ENCODE assay signal across 26 mouse cellular contexts in genomic region chr6:93935793-93936192, GRCm38 (mm10).
A peak's percentile ranks its signal among the peaks of the same experiment; 100 is the strongest.
DNase-seq lines count a peak whose midpoint lies in the region; ATAC-seq and TF ChIP-seq lines count a peak whose summit lies in the region.
"Had no signal": no experiment of that assay in that cellular context is flagged by ENCODE, and none has a peak within 500 bp of the region (broad histone marks: within the 10 kb centered on the region; RNA-seq: fewer than 3 reads in every experiment).

No protein-coding gene starts in this region.

- no peaks in the 10 kb centered on the region for H3K27me3 ChIP-seq in heart, postnatal 0 days (ENCODE audit: control insufficient read depth, insufficient read depth, low read length)
- H3K27me3 ChIP-seq in heart, embryonic 12.5 days (replicated peaks) = no peaks in the 10 kb centered on the region
- H3K27me3 ChIP-seq in intestine, postnatal 0 days (replicated peaks; ENCODE audit: control insufficient read depth, insufficient read depth, low read length) = no peaks in the 10 kb centered on the region
- H3K27me3 ChIP-seq: embryonic facial prominence, embryonic 13.5 days; forebrain, embryonic 13.5 days; midbrain, embryonic 12.5 days had no signal

- H3K27ac ChIP-seq in heart, postnatal 0 days (ENCODE audit: low read depth) = no peak overlapping the region
- no peak overlapping the region for H3K27ac ChIP-seq in heart, embryonic 12.5 days (ENCODE audit: poor library complexity, severe bottlenecking)
- H3K27ac ChIP-seq in intestine, postnatal 0 days (ENCODE audit: low read depth, low read length) = peak overlapping the region; percentile 70
- H3K27ac ChIP-seq: embryonic facial prominence, embryonic 13.5 days; forebrain, embryonic 13.5 days; gastrocnemius, adult 2 months; hindbrain, embryonic 14.5 days; layer of hippocampus, adult 2 months; limb, embryonic 10.5 days; midbrain, embryonic 12.5 days had no signal

- no peaks in the 10 kb centered on the region for H3K4me1 ChIP-seq in heart, postnatal 0 days (ENCODE audit: control insufficient read depth, insufficient read depth)
- H3K4me1 ChIP-seq in heart, embryonic 12.5 days (replicated peaks) = peaks cover 19% of the 10 kb centered on the region
- H3K4me1 ChIP-seq in intestine, postnatal 0 days (replicated peaks; ENCODE audit: control insufficient read depth, insufficient read depth, low read length) = no peaks in the 10 kb centered on the region; the same call in 1 of the 2 replicates
- H3K4me1 ChIP-seq: embryonic facial prominence, embryonic 13.5 days; forebrain, embryonic 13.5 days; limb, embryonic 10.5 days; midbrain, embryonic 12.5 days had no signal

- no peak overlapping the region for H3K4me3 ChIP-seq in heart, postnatal 0 days (ENCODE audit: low read depth, low read length)
- no peak overlapping the region for H3K4me3 ChIP-seq in heart, embryonic 12.5 days
- no peak overlapping the region for H3K4me3 ChIP-seq in intestine, postnatal 0 days (ENCODE audit: low read depth, low read length)
- H3K4me3 ChIP-seq: embryonic facial prominence, embryonic 13.5 days; erythroblast, embryonic 14.5 days; forebrain, embryonic 13.5 days; gastrocnemius, adult 2 months; layer of hippocampus, adult 2 months; limb, embryonic 10.5 days; midbrain, embryonic 12.5 days had no signal

- H3K4me2 ChIP-seq in heart, postnatal 0 days (ENCODE audit: low read depth, low read length) = no peak overlapping the region
- no peak overlapping the region for H3K4me2 ChIP-seq in heart, embryonic 12.5 days
- H3K4me2 ChIP-seq in intestine, postnatal 0 days (replicated peaks; ENCODE audit: low read depth) = no peak overlapping the region
- H3K4me2 ChIP-seq: embryonic facial prominence, embryonic 13.5 days; forebrain, embryonic 13.5 days; heart, embryonic 11.5 days; hindbrain, embryonic 14.5 days; midbrain, embryonic 12.5 days had no signal

- peak; percentile 30; the same call in 1 of the 2 replicates for ATAC-seq in heart, postnatal 0 days (ENCODE audit: insufficient read depth, low read depth)
- ATAC-seq in heart, embryonic 12.5 days (ENCODE audit: insufficient number of reproducible peaks, low FRiP score) = no peak
- ATAC-seq in intestine, postnatal 0 days = peak; percentile 41; the same call in 1 of the 2 replicates
- ATAC-seq: forebrain, embryonic 13.5 days; inflammation-experienced regulatory T-cells, adult 6 months had no signal

- H3K9me3 ChIP-seq in heart, postnatal 0 days (replicated peaks; ENCODE audit: control insufficient read depth, low read length) = no peaks in the 10 kb centered on the region
- no peaks in the 10 kb centered on the region for H3K9me3 ChIP-seq in heart, embryonic 12.5 days (replicated peaks)
- H3K9me3 ChIP-seq in intestine, postnatal 0 days (ENCODE audit: control insufficient read depth) = no peaks in the 10 kb centered on the region
- H3K9me3 ChIP-seq: embryonic facial prominence, embryonic 13.5 days; forebrain, embryonic 13.5 days; limb, embryonic 10.5 days; midbrain, embryonic 12.5 days had no signal

- DNase-seq in heart, postnatal 0 days (ENCODE audit: low spot score) = no peak
- peak; percentile 14 for DNase-seq in 3134 (ENCODE audit: extremely low read depth, insufficient read length, low spot score)
- DNase-seq in MN1 (ENCODE audit: low spot score) = peak; percentile 20
- no peak for DNase-seq in spleen, adult 18-20 months
- DNase-seq in testis, postnatal 10 days (ENCODE audit: low spot score) = no peak
- DNase-seq: adrenal gland, adult 8-10 months; cerebellum, adult 8-10 months; cerebellum, postnatal 36 days; embryo, embryonic 11 days; gastrocnemius, adult 2 months; heart, postnatal 36 days; kidney, postnatal 25 days; liver; lung, adult 2 months; lung, postnatal 14 days had no signal

- no peak for TF ChIP-seq EP300 in heart, postnatal 0 days (IDR thresholded peaks at IDR 0.05; ENCODE audit: low read depth)

- no peak overlapping the region for H3K9ac ChIP-seq in heart, postnatal 0 days (replicated peaks; ENCODE audit: low read depth, low read length)
- H3K9ac ChIP-seq in heart, embryonic 12.5 days = no peak overlapping the region
- H3K9ac ChIP-seq in intestine, postnatal 0 days (ENCODE audit: low read depth, low read length) = no peak overlapping the region
- H3K9ac ChIP-seq: embryonic facial prominence, embryonic 13.5 days; forebrain, embryonic 13.5 days; hindbrain, embryonic 14.5 days; midbrain, embryonic 12.5 days had no signal

- TF ChIP-seq CTCF in heart, postnatal 0 days (IDR thresholded peaks at IDR 0.05; ENCODE audit: low read depth) = no peak
- TF ChIP-seq CTCF in intestine, postnatal 0 days (IDR thresholded peaks at IDR 0.05; ENCODE audit: low read depth) = no peak

- H3K36me3 ChIP-seq in heart, postnatal 0 days (replicated peaks; ENCODE audit: control insufficient read depth, insufficient read depth, low read length) = no peaks in the 10 kb centered on the region
- no peaks in the 10 kb centered on the region for H3K36me3 ChIP-seq in heart, embryonic 12.5 days
- H3K36me3 ChIP-seq in intestine, postnatal 0 days (ENCODE audit: control insufficient read depth, insufficient read depth) = no peaks in the 10 kb centered on the region
- H3K36me3 ChIP-seq: embryonic facial prominence, embryonic 13.5 days; limb, embryonic 10.5 days; midbrain, embryonic 12.5 days had no signal

- 58% methylated on average over 4 of the region's 4 CpGs for WGBS in heart, postnatal 0 days
- 68% methylated on average over 4 of the region's 4 CpGs for WGBS in heart, embryonic 12.5 days
- 44% methylated on average over 4 of the region's 4 CpGs for WGBS in intestine, postnatal 0 days

Comparison
In these comparisons a context has a peak if more than half of its experiments do, and no peak if none do; other contexts are left out.
1. DNase-seq: peak in 3134 (single experiment) and MN1 (single experiment); none in heart, postnatal 0 days (single experiment), spleen, adult 18-20 months (0 of 2) and testis, postnatal 10 days (single experiment).